Mouse (Mus musculus): ENCODE data around the gene Prc1.
A peak's percentile ranks its signal among the peaks of the same experiment; 100 is the strongest.

GRCm38 (mm10) chr7:80294062-80294763, at the start of gene Prc1:
- TF ChIP-seq CTCF (IDR thresholded peaks at IDR 0.05; ENCODE audit: borderline replicate concordance, insufficient read depth, low read length) (no peak), POLR2A (IDR thresholded peaks at IDR 0.05; ENCODE audit: low read depth, low read length) (peak; percentile 87)
